Mouse (Mus musculus): ENCODE data around the gene Ssh1. TPM values are rescaled to one million over a fixed set of nuclear protein-coding genes. Genes with fewer than 3 reads are reported as not detected.

The Ssh1 gene
- total and polyA plus RNA-seq, 2 experiments from 2014 or later: 12.4 to 14.0 TPM

DNA sequence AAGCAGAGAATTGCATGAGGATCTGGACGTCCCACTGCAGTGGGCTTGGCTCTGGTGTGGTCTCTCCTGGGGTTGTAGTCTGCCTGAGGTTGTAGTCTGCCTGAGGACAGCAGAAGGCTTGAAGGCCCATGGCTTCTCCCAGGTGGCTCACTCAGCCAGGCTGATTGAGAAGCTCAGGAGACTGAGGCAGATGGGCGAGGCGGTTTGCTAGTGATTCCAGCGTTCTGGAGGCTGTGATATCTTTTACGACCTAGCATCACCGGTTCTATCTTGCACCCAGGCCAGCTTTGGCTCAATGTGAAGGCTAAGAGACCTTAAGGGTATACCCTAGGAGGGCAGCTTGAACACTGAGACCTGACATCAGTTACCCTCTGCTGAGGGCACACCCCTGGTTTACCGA is 74.6 kb downstream of the Ssh1 start:
- 84% methylated on average over 7 of the region's 7 CpGs for WGBS
- H3K27ac ChIP-seq (ENCODE audit: low read depth, low read length): no peak overlapping the region
- H3K4me1 ChIP-seq (ENCODE audit: insufficient read depth, low read length): no peaks in the 10 kb centered on the region; the same call in 1 of the 2 replicates
- no peaks in the 10 kb centered on the region for H3K27me3 ChIP-seq (ENCODE audit: insufficient read depth, low read length)
- H3K9ac ChIP-seq (replicated peaks; ENCODE audit: low read length, poor library complexity, severe bottlenecking): no peak overlapping the region
- H3K4me3 ChIP-seq (ENCODE audit: low read depth, low read length): no peak overlapping the region
- no peaks in the 10 kb centered on the region for H3K36me3 ChIP-seq (ENCODE audit: insufficient read depth, low read length)
- ATAC-seq (ENCODE audit: low FRiP score) (no peak), DNase-seq (ENCODE audit: low spot score) (no peak)
- H3K9me3 ChIP-seq (ENCODE audit: low read length): no peaks in the 10 kb centered on the region
- H3K4me2 ChIP-seq (ENCODE audit: low read depth, low read length, poor library complexity, severe bottlenecking): no peak overlapping the region
- no peak for TF ChIP-seq CTCF (IDR thresholded peaks at IDR 0.05)

DNA sequence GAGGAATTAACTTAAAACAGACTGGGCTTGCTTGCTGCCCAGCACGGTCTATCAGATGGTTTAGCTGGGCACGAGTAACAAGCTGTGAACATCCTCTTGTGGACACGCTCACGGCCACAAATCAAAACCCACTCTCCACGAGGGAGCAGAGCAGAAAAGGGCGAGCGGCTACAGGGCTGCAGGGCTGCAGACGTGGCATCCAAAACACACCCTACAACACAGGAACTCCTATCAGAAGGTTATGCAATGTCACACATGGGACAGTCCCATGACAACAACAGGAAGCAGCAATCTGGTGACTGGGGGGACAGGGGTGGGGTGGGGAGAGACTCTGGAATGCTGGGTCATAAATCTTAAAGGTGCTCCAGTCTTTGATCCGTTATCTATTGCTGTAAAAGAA is 75.0 kb downstream of the Ssh1 start:
- Histone ChIP-seq H3K36me3 (ENCODE audit: insufficient read depth, low read length) (no peaks in the 10 kb centered on the region), H3K27me3 (ENCODE audit: insufficient read depth, low read length) (no peaks in the 10 kb centered on the region), H3K4me1 (ENCODE audit: insufficient read depth, low read length) (no peaks in the 10 kb centered on the region; the same call in 1 of the 2 replicates), H3K4me2 (ENCODE audit: low read depth, low read length, poor library complexity, severe bottlenecking) (no peak overlapping the region), H3K4me3 (ENCODE audit: low read depth, low read length) (no peak overlapping the region), H3K27ac (ENCODE audit: low read depth, low read length) (no peak overlapping the region), H3K9ac (replicated peaks; ENCODE audit: low read length, poor library complexity, severe bottlenecking) (no peak overlapping the region), H3K9me3 (ENCODE audit: low read length) (no peaks in the 10 kb centered on the region)
- no peak for DNase-seq (ENCODE audit: low spot score)
- ATAC-seq (ENCODE audit: low FRiP score): no peak
- WGBS: 78% methylated on average over 9 of the region's 9 CpGs
- no peak for TF ChIP-seq CTCF (IDR thresholded peaks at IDR 0.05)

DNA sequence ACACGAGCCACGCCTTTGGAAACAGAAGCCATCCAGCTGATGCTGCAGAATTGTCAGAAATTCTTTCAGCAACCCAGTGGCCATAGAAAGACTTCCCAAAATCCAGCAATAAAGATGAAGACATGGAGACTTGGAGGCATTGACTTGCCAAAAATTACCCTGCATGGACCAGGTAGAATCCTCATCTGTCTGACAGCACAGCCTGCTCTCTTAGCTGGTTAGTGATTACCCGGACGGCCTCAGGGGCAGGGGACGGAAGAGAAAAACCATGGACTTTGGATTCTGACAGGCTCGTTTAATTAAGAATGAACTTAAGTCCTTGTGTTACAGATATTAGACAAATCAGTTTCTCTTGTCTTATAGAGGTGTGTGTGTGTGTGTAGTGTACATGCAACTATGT is 83.0 kb downstream of the Ssh1 start:
- H3K4me3 ChIP-seq (ENCODE audit: low read depth, low read length): no peak overlapping the region
- no peaks in the 10 kb centered on the region for H3K36me3 ChIP-seq (ENCODE audit: insufficient read depth, low read length)
- 76% methylated on average over 6 of the region's 6 CpGs for WGBS
- no peak overlapping the region for H3K27ac ChIP-seq (ENCODE audit: low read depth, low read length)
- H3K9ac ChIP-seq (replicated peaks; ENCODE audit: low read length, poor library complexity, severe bottlenecking): no peak overlapping the region
- no peaks in the 10 kb centered on the region for H3K27me3 ChIP-seq (ENCODE audit: insufficient read depth, low read length)
- no peaks in the 10 kb centered on the region for H3K9me3 ChIP-seq (ENCODE audit: low read length)
- peaks cover 1% of the 10 kb centered on the region; the same call in 1 of the 2 replicates for H3K4me1 ChIP-seq (ENCODE audit: insufficient read depth, low read length)
- ATAC-seq (ENCODE audit: low FRiP score): no peak
- no peak for TF ChIP-seq CTCF (IDR thresholded peaks at IDR 0.05)
- H3K4me2 ChIP-seq (ENCODE audit: low read depth, low read length, poor library complexity, severe bottlenecking): no peak overlapping the region
- no peak for DNase-seq (ENCODE audit: low spot score)

DNA sequence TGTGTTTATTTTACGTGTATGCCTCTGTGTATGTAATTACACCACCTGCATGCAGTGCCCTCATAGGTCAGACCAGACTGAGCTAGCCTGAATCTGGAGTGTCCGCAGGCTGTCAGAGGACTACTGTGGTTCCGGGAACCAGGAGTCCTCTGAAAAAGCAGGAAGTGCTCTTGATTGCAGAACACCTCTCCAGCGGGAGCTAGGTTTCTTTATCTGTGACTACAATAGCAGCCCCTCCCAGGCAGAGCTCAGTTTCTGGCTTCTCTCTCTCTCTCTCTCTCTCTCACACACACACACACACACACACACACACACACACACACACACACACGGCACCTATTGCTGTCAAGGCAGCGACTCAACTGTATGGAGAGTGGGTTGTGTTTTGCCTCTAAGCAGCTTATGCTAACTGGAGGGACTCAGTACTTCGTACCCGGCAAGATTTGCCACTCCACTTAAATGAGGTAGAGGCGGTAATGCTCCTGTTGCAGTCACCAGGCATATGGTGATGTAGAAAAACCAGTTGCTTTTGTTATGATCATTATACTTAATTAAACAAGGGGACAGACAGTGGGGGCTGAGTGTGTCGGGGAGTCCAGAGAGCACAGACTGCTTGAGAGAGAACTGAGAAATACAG is 83.5 kb downstream of the Ssh1 start:
- no peak overlapping the region for H3K27ac ChIP-seq (ENCODE audit: low read depth, low read length)
- no peak for TF ChIP-seq CTCF (IDR thresholded peaks at IDR 0.05)
- no peak overlapping the region for H3K9ac ChIP-seq (replicated peaks; ENCODE audit: low read length, poor library complexity, severe bottlenecking)
- no peak overlapping the region for H3K4me3 ChIP-seq (ENCODE audit: low read depth, low read length)
- H3K27me3 ChIP-seq (ENCODE audit: insufficient read depth, low read length): no peaks in the 10 kb centered on the region
- H3K4me2 ChIP-seq (ENCODE audit: low read depth, low read length, poor library complexity, severe bottlenecking): no peak overlapping the region
- DNase-seq (ENCODE audit: low spot score) (no peak), ATAC-seq (ENCODE audit: low FRiP score) (no peak)
- H3K4me1 ChIP-seq (ENCODE audit: insufficient read depth, low read length): peaks cover 7% of the 10 kb centered on the region
- no peaks in the 10 kb centered on the region for H3K9me3 ChIP-seq (ENCODE audit: low read length)
- H3K36me3 ChIP-seq (ENCODE audit: insufficient read depth, low read length): no peaks in the 10 kb centered on the region
- 40% methylated on average over 10 of the region's 10 CpGs for WGBS

DNA sequence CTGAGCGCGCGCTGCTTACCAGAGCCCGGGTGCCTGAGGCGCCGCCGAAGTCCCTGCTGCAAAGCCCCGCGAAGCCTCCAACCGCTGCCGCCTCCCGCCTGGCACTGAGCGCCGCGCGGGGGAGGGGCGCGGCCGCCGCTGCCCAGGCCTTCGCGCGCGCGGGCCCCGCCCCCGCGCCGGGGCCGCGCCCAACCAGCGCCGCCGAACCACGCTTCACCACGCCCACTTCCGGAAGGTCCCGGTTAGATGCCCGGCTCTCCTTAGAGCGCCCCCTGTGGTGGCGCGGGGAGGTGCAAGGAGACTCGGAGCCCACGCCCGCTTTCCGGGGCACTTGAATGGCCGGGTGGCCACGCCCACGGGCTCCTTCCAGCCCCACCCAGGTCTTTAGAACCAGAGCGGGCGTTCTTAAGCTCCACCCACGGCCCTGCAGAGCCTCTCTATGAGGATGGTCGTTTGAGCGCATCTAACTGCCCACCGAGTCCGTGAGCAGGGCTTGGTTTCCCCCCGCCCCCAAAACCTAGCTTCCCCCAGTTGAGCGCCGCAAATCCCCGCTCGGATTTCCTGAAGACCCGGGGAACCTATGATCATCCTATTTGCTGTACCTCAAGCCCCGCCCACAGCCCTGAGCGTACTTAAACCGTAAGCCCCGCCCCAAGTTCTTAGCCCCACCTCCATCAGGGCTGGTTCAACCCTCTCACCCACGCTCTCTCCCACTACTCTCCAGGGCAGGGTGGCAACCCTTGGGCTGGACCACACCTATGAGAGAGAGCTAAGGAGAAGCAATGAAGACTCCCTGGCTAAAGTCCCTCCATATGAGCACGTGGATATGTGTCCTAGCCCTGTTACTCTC is 84.9 kb downstream of the Ssh1 start, which contains the start of gene Coro1c:
Gene Coro1c, minus strand, starts transcription at position 167 of the 850 bp plus-strand sequence.
- Histone ChIP-seq H3K4me2 (ENCODE audit: low read depth, low read length, poor library complexity, severe bottlenecking) (peak within 1 kb of the TSS; percentile 77), H3K9ac (replicated peaks; ENCODE audit: low read length, poor library complexity, severe bottlenecking) (peak within 1 kb of the TSS; percentile 95), H3K27me3 (ENCODE audit: insufficient read depth, low read length) (no peaks in the 10 kb centered on the region), H3K4me1 (ENCODE audit: insufficient read depth, low read length) (peaks cover 7% of the 10 kb centered on the region), H3K27ac (ENCODE audit: low read depth, low read length) (peak within 1 kb of the TSS; percentile 93), H3K9me3 (ENCODE audit: low read length) (no peaks in the 10 kb centered on the region), H3K4me3 (ENCODE audit: low read depth, low read length) (peak within 1 kb of the TSS; percentile 93), H3K36me3 (ENCODE audit: insufficient read depth, low read length) (no peaks in the 10 kb centered on the region)
- DNase-seq (ENCODE audit: low spot score): peak; percentile 97
- peak; percentile 88 for TF ChIP-seq CTCF (IDR thresholded peaks at IDR 0.05)
- 0% methylated on average over 53 of the region's 68 CpGs for WGBS
- peak; percentile 91 for ATAC-seq (ENCODE audit: low FRiP score)

Measured in midbrain, postnatal 0 days (tissue).